Mouse (Mus musculus) ES-E14 (cell line): ENCODE data around the gene Meltf. TPM values are rescaled to one million over a fixed set of nuclear protein-coding genes. Genes with fewer than 3 reads are reported as not detected.

Experiments used
- DNase-seq: peaks from one replicate; pipeline ENCODE4 v3.0.0-alpha.2; 2013; ENCODE audit warnings: low read depth, low spot score
- H3K27ac ChIP-seq: 2 replicates; pipeline ENCODE4 v1.5.1; 2012; ENCODE audit warnings: low read depth, mild to moderate bottlenecking, low read length, moderate library complexity, mixed read lengths; ENCODE audit not compliant: poor library complexity, insufficient read depth, severe bottlenecking
- H3K36me3 ChIP-seq: 2 replicates; pipeline ENCODE4 v1.6.1; 2012; ENCODE audit warnings: mild to moderate bottlenecking, low read length, moderate library complexity, mixed read lengths; ENCODE audit not compliant: control insufficient read depth, poor library complexity, insufficient read depth, severe bottlenecking
- H3K4me1 ChIP-seq, 2 experiments: fragments of 150-350 bp in 1 of 2; sonication (generic) in 1 of 2; 2 replicates each; pipeline ENCODE4 v1.6.1; 2012; ENCODE audit warnings: low read length in 2 of 2, mild to moderate bottlenecking in 1 of 2, mixed read lengths in 1 of 2; ENCODE audit not compliant: control insufficient read depth in 2 of 2, insufficient read depth in 2 of 2, poor library complexity in 1 of 2
- H3K4me3 ChIP-seq, 2 experiments: fragments of 150-350 bp in 1 of 2; sonication (generic) in 1 of 2; 2 replicates each; pipeline ENCODE4 v1.5.1; 2012; ENCODE audit warnings: low read length in 2 of 2, low read depth in 1 of 2, mild to moderate bottlenecking in 1 of 2, mixed read lengths in 1 of 2; ENCODE audit not compliant: insufficient read depth in 1 of 2, poor library complexity in 1 of 2, severe bottlenecking in 1 of 2
- H3K9ac ChIP-seq: 2 replicates; pipeline ENCODE4 v1.6.1; 2012; ENCODE audit warnings: low read depth, mild to moderate bottlenecking, low read length, mixed read lengths; ENCODE audit not compliant: poor library complexity, insufficient read depth, severe bottlenecking
- H3K9me3 ChIP-seq: fragments of 150-350 bp; sonication (generic); 2 replicates; pipeline ENCODE4 v1.6.1; 2012; ENCODE audit warnings: low read depth, mild to moderate bottlenecking, low read length; ENCODE audit not compliant: control insufficient read depth, insufficient read depth
- CHD2 ChIP-seq: IDR thresholded peaks from 2 replicates; pipeline ENCODE4 v1.6.1; 2014; ENCODE audit warnings: mild to moderate bottlenecking, low read depth, low read length, inconsistent platforms
- HCFC1 ChIP-seq: IDR thresholded peaks from 2 replicates; pipeline ENCODE4 v1.6.1; 2012; ENCODE audit warnings: low read length, inconsistent platforms, borderline replicate concordance; ENCODE audit not compliant: insufficient read depth
- MAFK ChIP-seq: IDR thresholded peaks from 2 replicates; pipeline ENCODE4 v1.6.1; 2014; ENCODE audit warnings: mild to moderate bottlenecking, low read depth, low read length, inconsistent platforms; ENCODE audit not compliant: insufficient read depth
- ZC3H11A ChIP-seq: IDR thresholded peaks from 2 replicates; pipeline ENCODE4 v1.6.1; 2012; ENCODE audit warnings: low read depth, mild to moderate bottlenecking, inconsistent platforms, low read length, borderline replicate concordance
- ZNF384 ChIP-seq: IDR thresholded peaks from 2 replicates; pipeline ENCODE4 v1.6.1; 2012; ENCODE audit warnings: low read depth, low read length, inconsistent platforms
- in situ Hi-C, 2 experiments: fragments of 600-800 bp; cut with MboI; formaldehyde crosslinking; loops; one replicate each; pipeline ENCODE4 v1.15.1; 2025; ENCODE audit warnings: low sequenced_read_pairs in 2 of 2, inconsistent platforms in 1 of 2; ENCODE audit not compliant: unreplicated experiment in 2 of 2
- total RNA-seq: library from RNA; depleted of rRNA; stranded (reverse); fragments of 300-350 nt; gene quantifications from 2 replicates; pipeline ENCODE4 v1.2.3, GENCODE M21; 2012

Gene Meltf
- total RNA-seq, 1 experiment: 0.40 TPM

GRCm38 (mm10) chr16:31876386-31876785 lies 2.2 kb upstream of the Meltf start:
- TF ChIP-seq MAFK (no peak), HCFC1 (no peak), CHD2 (no peak), ZNF384 (no peak), ZC3H11A (no peak)
- Histone ChIP-seq H3K4me1 (peaks cover 0 to 2% of the 10 kb centered on the region in 2 experiments; a peak in 1 of 4 replicates), H3K9me3 (no peaks in the 10 kb centered on the region), H3K36me3 (peaks cover 8% of the 10 kb centered on the region; the same call in 1 of the 2 replicates), H3K27ac (no peak overlapping the region), H3K4me3 (no peak overlapping the region), H3K9ac (no peak overlapping the region)
- in situ Hi-C loops: no loop called here
- DNase-seq: no peak

DNA sequence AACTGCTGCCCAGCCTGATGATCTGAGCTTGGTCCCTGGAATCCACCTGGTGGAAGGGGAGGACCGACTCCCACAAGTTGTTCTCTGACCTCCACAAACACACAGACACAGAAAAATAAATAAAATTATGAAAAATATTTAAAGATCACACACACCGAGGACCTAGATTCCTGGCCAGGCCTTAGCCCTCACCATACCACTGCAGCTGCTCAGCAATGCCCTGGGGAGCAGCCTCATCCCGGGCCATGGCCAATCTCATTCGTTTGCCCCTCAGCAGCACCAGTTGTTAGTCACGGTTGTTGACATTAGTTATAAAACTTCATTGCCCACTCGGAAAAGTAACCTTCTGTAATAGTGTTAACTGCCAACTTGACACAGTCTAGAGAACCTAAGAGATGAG lies 558 bp upstream of the Meltf start:
- in situ Hi-C loops: no loop called here
- Histone ChIP-seq H3K9me3 (no peaks in the 10 kb centered on the region), H3K27ac (no peak overlapping the region), H3K36me3 (peaks cover 4% of the 10 kb centered on the region; the same call in 1 of the 2 replicates), H3K9ac (no peak overlapping the region), H3K4me3 (no peak overlapping the region), H3K4me1 (peaks cover 0 to 2% of the 10 kb centered on the region in 2 experiments; a peak in 1 of 4 replicates)
- no peak for TF ChIP-seq CHD2
- TF ChIP-seq ZNF384: no peak
- no peak for TF ChIP-seq MAFK
- TF ChIP-seq HCFC1: no peak
- TF ChIP-seq ZC3H11A: no peak
- no peak for DNase-seq

DNA sequence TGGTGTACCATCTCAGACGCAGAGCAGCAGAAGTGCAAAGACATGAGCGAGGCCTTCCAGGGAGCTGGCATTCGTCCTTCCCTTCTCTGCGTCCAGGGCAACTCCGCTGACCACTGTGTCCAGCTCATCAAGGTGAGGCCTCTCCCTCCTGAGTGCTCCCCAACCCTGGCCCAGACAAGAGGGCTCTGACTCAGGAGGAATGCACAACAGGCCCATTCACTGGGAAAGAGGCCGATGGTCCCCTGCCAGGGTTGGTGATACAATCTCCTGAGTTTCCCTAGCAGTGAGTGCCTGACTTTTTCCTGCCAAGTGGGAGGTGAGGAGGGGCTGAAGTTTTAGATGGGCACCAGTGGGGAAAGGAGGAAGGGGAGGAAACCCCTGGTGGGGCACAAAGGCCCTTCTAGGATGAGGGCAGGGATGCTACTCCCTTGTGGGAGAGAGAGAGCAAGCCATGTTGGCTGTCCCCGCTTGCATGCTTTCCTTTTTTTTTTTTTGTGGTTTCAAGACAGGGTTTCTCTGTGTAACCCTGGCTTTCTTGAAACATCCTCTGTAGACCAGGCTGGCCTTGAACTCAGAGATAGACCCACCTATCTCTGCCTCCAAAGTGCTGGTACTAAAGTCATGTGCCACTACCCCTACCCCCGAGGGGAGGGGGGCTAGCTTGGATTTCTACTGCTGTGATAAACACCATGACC lies 1.7 kb downstream of the Meltf start:
- Histone ChIP-seq H3K4me3 (no peak overlapping the region), H3K27ac (no peak overlapping the region), H3K9me3 (no peaks in the 10 kb centered on the region), H3K9ac (no peak overlapping the region), H3K36me3 (no peaks in the 10 kb centered on the region), H3K4me1 (peaks cover 3 to 9% of the 10 kb centered on the region in 2 experiments; a peak in 2 of 4 replicates)
- in situ Hi-C loops: no loop called here
- TF ChIP-seq CHD2 (no peak), MAFK (no peak), ZC3H11A (no peak), ZNF384 (no peak), HCFC1 (no peak)
- DNase-seq: no peak

GRCm38 (mm10) chr16:31882381-31882908 lies 3.8 kb downstream of the Meltf start:
- no peak for DNase-seq
- H3K27ac ChIP-seq: no peak overlapping the region
- no peaks in the 10 kb centered on the region for H3K9me3 ChIP-seq
- no peak overlapping the region for H3K9ac ChIP-seq
- H3K4me1 ChIP-seq: peaks cover 7 to 14% of the 10 kb centered on the region in 2 experiments; a peak in 2 of 4 replicates
- in situ Hi-C loops: no loop called here
- H3K36me3 ChIP-seq: no peaks in the 10 kb centered on the region
- TF ChIP-seq ZNF384: no peak
- TF ChIP-seq MAFK: no peak
- no peak for TF ChIP-seq HCFC1
- TF ChIP-seq CHD2: no peak
- no peak for TF ChIP-seq ZC3H11A
- no peak overlapping the region for H3K4me3 ChIP-seq
